Mouse (Mus musculus) erythroblast, embryonic 14.5 days (primary cell): ENCODE measurements at regions not wholly inside any gene's neighbourhood (a gene's known extent, or its start where the extent isn't known, plus 50 kb on each side); places are given as distances from the start of the nearest gene placed in this dataset.

Experiments used
- GATA1 ChIP-seq: IDR thresholded peaks from 2 replicates; pipeline ENCODE4 v1.6.1; 2012; ENCODE audit warnings: low read length, inconsistent platforms, mixed read lengths
- TAL1 ChIP-seq: IDR thresholded peaks from 3 replicates; pipeline ENCODE4 v1.6.1; 2012; ENCODE audit warnings: low read length, inconsistent platforms, mixed read lengths

GRCm38 (mm10) chr3:143087786-143088185, 206.0 kb upstream of the Pkn2 start:
- TF ChIP-seq TAL1 (no peak), GATA1 (no peak)
